Comparison of ENCODE assay signal across 10 mouse cellular contexts in genomic region chr15:26779129-26779528, GRCm38 (mm10).
"Had no signal": no experiment of that assay in that cellular context is flagged by ENCODE, and none has a peak within 500 bp of the region (broad histone marks: within the 10 kb centered on the region; RNA-seq: fewer than 3 reads in every experiment).

No protein-coding gene starts in this region.

- H3K9me3 ChIP-seq: intestine, embryonic 15.5 days; limb, embryonic 12.5 days; liver, embryonic 12.5 days; megakaryocyte, embryonic 14.5 days; midbrain, embryonic 15.5 days; neural tube, embryonic 12.5 days had no signal

- H3K27me3 ChIP-seq: intestine, embryonic 15.5 days; limb, embryonic 12.5 days; liver, embryonic 12.5 days; megakaryocyte, embryonic 14.5 days; midbrain, embryonic 15.5 days; neural tube, embryonic 12.5 days had no signal

- H3K9ac ChIP-seq: intestine, embryonic 15.5 days; limb, embryonic 12.5 days; liver, embryonic 12.5 days; midbrain, embryonic 15.5 days; neural tube, embryonic 12.5 days had no signal

- H3K36me3 ChIP-seq: intestine, embryonic 15.5 days; limb, embryonic 12.5 days; liver, embryonic 12.5 days; midbrain, embryonic 15.5 days; neural tube, embryonic 12.5 days had no signal

- ATAC-seq: intestine, embryonic 15.5 days; liver, embryonic 12.5 days; midbrain, embryonic 15.5 days had no signal

- H3K27ac ChIP-seq: intestine, embryonic 15.5 days; layer of hippocampus, adult 2 months; limb, embryonic 12.5 days; liver, embryonic 12.5 days; midbrain, embryonic 15.5 days; neural tube, embryonic 12.5 days; stomach, postnatal 0 days had no signal

- H3K4me2 ChIP-seq: intestine, embryonic 15.5 days; limb, embryonic 12.5 days; liver, embryonic 12.5 days; midbrain, embryonic 11.5 days; midbrain, embryonic 15.5 days; neural tube, embryonic 12.5 days had no signal

- H3K4me1 ChIP-seq: intestine, embryonic 15.5 days; limb, embryonic 12.5 days; liver, embryonic 12.5 days; megakaryocyte, embryonic 14.5 days; midbrain, embryonic 15.5 days; neural tube, embryonic 12.5 days had no signal

- H3K4me3 ChIP-seq: intestine, embryonic 15.5 days; layer of hippocampus, adult 2 months; limb, embryonic 12.5 days; liver, embryonic 12.5 days; megakaryocyte, embryonic 14.5 days; midbrain, embryonic 15.5 days; neural tube, embryonic 12.5 days had no signal

- DNase-seq: thymus, postnatal 4 days had no signal
